Mouse (Mus musculus) limb, embryonic 14.5 days (tissue): ENCODE measurements at regions not wholly inside any gene's neighbourhood (a gene's known extent, or its start where the extent isn't known, plus 50 kb on each side); places are given as distances from the start of the nearest gene placed in this dataset.

ENCODE experiments used
- ATAC-seq: fragments of 200-750 bp; cut with Nextera tagmentation; 2 replicates; pipeline ENCODE4 v1.8.0; 2017; ENCODE audit warnings: low read depth, moderate number of reproducible peaks, moderate TSS enrichment; ENCODE audit not compliant: low FRiP score
- DNase-seq: peaks from one replicate; pipeline ENCODE4 v3.0.0-alpha.2; 2015; ENCODE audit warnings: low spot score
- H3K27ac ChIP-seq: fragments of 300-500 bp; sonication (generic); replicated peaks from 2 replicates; pipeline ENCODE4 v1.5.1; 2014; ENCODE audit warnings: low read depth, mild to moderate bottlenecking, low read length, moderate library complexity, mixed read lengths
- H3K27me3 ChIP-seq: fragments of 300-500 bp; sonication (generic); 2 replicates; pipeline ENCODE4 v1.6.1; 2014; ENCODE audit warnings: low read length, mixed read lengths; ENCODE audit not compliant: control insufficient read depth, insufficient read depth
- H3K36me3 ChIP-seq: fragments of 300-500 bp; sonication (generic); 2 replicates; pipeline ENCODE4 v1.6.1; 2014; ENCODE audit warnings: mild to moderate bottlenecking, low read length, moderate library complexity, mixed read lengths; ENCODE audit not compliant: control insufficient read depth, insufficient read depth
- H3K4me1 ChIP-seq: fragments of 300-500 bp; sonication (generic); 2 replicates; pipeline ENCODE4 v1.6.1; 2014; ENCODE audit warnings: antibody characterized with exemption, low read length, mixed read lengths; ENCODE audit not compliant: control insufficient read depth, insufficient read depth
- H3K4me2 ChIP-seq: fragments of 300-500 bp; sonication (generic); replicated peaks from 2 replicates; pipeline ENCODE4 v1.6.1; 2014; ENCODE audit warnings: low read depth, mild to moderate bottlenecking, low read length, moderate library complexity; ENCODE audit not compliant: severe bottlenecking
- H3K4me3 ChIP-seq: fragments of 300-500 bp; sonication (generic); replicated peaks from 2 replicates; pipeline ENCODE4 v1.5.1; 2014; ENCODE audit warnings: low read length
- H3K9ac ChIP-seq: fragments of 300-500 bp; sonication (generic); 2 replicates; pipeline ENCODE4 v1.6.1; 2014; ENCODE audit warnings: mild to moderate bottlenecking, low read depth, low read length, moderate library complexity; ENCODE audit not compliant: severe bottlenecking
- H3K9me3 ChIP-seq: fragments of 300-500 bp; sonication (generic); 2 replicates; pipeline ENCODE4 v1.6.1; 2016; ENCODE audit warnings: low read length; ENCODE audit not compliant: control insufficient read depth
- POLR2A ChIP-seq: fragments of 200-500 bp; IDR thresholded peaks from 2 replicates; pipeline ENCODE4 v1.8.0; 2012; ENCODE audit warnings: inconsistent platforms, mild to moderate bottlenecking, moderate library complexity, borderline replicate concordance; ENCODE audit not compliant: insufficient read depth, insufficient read length; ENCODE audit errors: extremely low read depth
- WGBS: fragments of 180-500 bp; shearing (Covaris S2); extraction: QIAGEN DNeasy Blood & Tissue Kit; methylation state at CpG from one replicate; pipeline ENCODE4 v1.1.7; 2014; 5-methylcytosine and 5-hydroxymethylcytosine counted together

GRCm38 (mm10) chr8:4411126-4411525 is 81.7 kb upstream of the Cers4 start:
- H3K9ac ChIP-seq, result no peak overlapping the region
- H3K4me3 ChIP-seq, result no peak overlapping the region
- H3K9me3 ChIP-seq, result no peaks in the 10 kb centered on the region
- 36% methylated on average over 3 of the region's 3 CpGs for WGBS
- DNase-seq (no peak), ATAC-seq (peak; percentile 46; the same call in 1 of the 2 replicates)
- no peaks in the 10 kb centered on the region for H3K27me3 ChIP-seq
- no peak for TF ChIP-seq POLR2A
- H3K36me3 ChIP-seq, result no peaks in the 10 kb centered on the region
- 0 out of 2 replicates have a peak, but pooled peaks cover 3% of the 10 kb centered on the region for H3K4me1 ChIP-seq
- H3K27ac ChIP-seq, result no peak overlapping the region
- no peak overlapping the region for H3K4me2 ChIP-seq

- Histone ChIP-seq H3K36me3 (no peaks in the 10 kb centered on the region), H3K27ac (no peak overlapping the region), H3K9ac (no peak overlapping the region), H3K4me2 (no peak overlapping the region), H3K9me3 (no peaks in the 10 kb centered on the region), H3K4me3 (no peak overlapping the region), H3K27me3 (no peaks in the 10 kb centered on the region), H3K4me1 (0 out of 2 replicates have a peak, but pooled peaks cover 3% of the 10 kb centered on the region)
- 81% methylated on average over 2 of the region's 2 CpGs for WGBS
- no peak for ATAC-seq
- no peak for DNase-seq
- no peak for TF ChIP-seq POLR2A
These were observed 81.0 kb upstream of the Cers4 start for GRCm38 (mm10) chr8:4411836-4412235.

DNA sequence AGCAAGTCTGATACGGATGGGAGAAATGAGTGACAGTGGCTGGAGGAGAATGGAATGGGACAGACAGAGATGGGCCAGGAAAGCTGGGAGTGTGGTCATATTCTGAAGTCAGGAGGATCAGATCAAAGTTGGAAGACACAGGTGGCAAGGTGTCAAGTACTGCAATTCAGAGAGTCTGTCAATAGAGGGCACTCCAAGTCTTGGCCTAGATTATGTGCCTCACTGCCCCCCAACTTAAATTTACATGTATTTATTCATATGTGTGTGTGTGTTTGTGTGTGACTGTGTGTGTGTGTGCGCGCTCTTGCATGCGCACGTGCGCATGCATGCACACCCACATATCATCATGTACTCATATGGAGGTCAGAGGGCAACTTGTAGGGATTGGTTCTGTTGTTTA is 79.6 kb upstream of the Cers4 start:
- Histone ChIP-seq H3K9ac (no peak overlapping the region), H3K4me3 (no peak overlapping the region), H3K27ac (no peak overlapping the region), H3K27me3 (no peaks in the 10 kb centered on the region), H3K4me1 (0 out of 2 replicates have a peak, but pooled peaks cover 3% of the 10 kb centered on the region), H3K9me3 (no peaks in the 10 kb centered on the region), H3K4me2 (no peak overlapping the region), H3K36me3 (no peaks in the 10 kb centered on the region)
- WGBS, result 53% methylated on average over 6 of the region's 6 CpGs
- no peak for TF ChIP-seq POLR2A
- ATAC-seq (no peak; the same call in 1 of the 2 replicates), DNase-seq (peak; percentile 38)

DNA sequence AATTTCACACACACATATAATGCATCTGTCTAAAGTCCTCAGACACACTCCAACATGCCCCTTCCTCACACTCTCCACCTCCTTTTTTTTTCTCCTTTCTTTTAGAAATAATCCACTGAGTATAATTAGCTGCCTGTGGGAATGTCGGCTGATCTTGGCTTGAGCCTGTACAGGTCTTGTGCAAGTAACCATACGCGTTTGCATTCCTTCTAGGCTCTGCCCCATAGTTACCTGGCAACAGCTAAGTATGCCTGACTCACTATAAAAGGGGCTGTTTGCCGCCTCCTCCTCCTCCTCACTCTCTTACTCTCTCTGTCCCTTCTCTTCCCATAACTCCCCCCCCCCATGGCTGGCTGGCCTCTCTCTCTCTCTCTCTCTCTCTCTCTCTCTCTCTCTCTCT is 79.1 kb upstream of the Cers4 start:
- DNase-seq, result no peak
- H3K27me3 ChIP-seq, result no peaks in the 10 kb centered on the region
- TF ChIP-seq POLR2A, result no peak
- no peak overlapping the region for H3K9ac ChIP-seq
- no peak overlapping the region for H3K4me2 ChIP-seq
- WGBS, result 39% methylated on average over 4 of the region's 4 CpGs
- no peak overlapping the region for H3K27ac ChIP-seq
- H3K36me3 ChIP-seq, result no peaks in the 10 kb centered on the region
- ATAC-seq, result no peak
- H3K4me3 ChIP-seq, result no peak overlapping the region
- no peaks in the 10 kb centered on the region for H3K9me3 ChIP-seq
- 0 out of 2 replicates have a peak, but pooled peaks cover 3% of the 10 kb centered on the region for H3K4me1 ChIP-seq

- peak; percentile 2 for DNase-seq
- 63% methylated on average over 3 of the region's 3 CpGs for WGBS
These were observed 75.7 kb upstream of the Cers4 start for GRCm38 (mm10) chr8:4417141-4417540.

GRCm38 (mm10) chr8:4433161-4433560 is 59.7 kb upstream of the Cers4 start:
- no peak for TF ChIP-seq POLR2A
- Histone ChIP-seq H3K27ac (no peak overlapping the region), H3K4me3 (no peak overlapping the region), H3K4me1 (no peaks in the 10 kb centered on the region), H3K9ac (no peak overlapping the region), H3K27me3 (no peaks in the 10 kb centered on the region), H3K4me2 (no peak overlapping the region), H3K36me3 (no peaks in the 10 kb centered on the region), H3K9me3 (no peaks in the 10 kb centered on the region)
- ATAC-seq, result no peak
- 76% methylated on average over 2 of the region's 2 CpGs for WGBS
- no peak for DNase-seq

More at GRCm38 (mm10) chr8:4417141-4417540, 75.7 kb upstream of the Cers4 start:
- H3K9me3 ChIP-seq, result no peaks in the 10 kb centered on the region
- H3K4me1 ChIP-seq, result no peaks in the 10 kb centered on the region
- TF ChIP-seq POLR2A, result no peak
- no peak overlapping the region for H3K4me3 ChIP-seq
- no peak overlapping the region for H3K9ac ChIP-seq
- no peaks in the 10 kb centered on the region for H3K36me3 ChIP-seq
- H3K4me2 ChIP-seq, result no peak overlapping the region
- no peaks in the 10 kb centered on the region for H3K27me3 ChIP-seq
- H3K27ac ChIP-seq, result no peak overlapping the region
- no peak for ATAC-seq
